Mouse (Mus musculus) mouse embryonic stem cell (cell line): ENCODE data around the gene Pigh.

Experiments
- in situ Hi-C, 2 experiments: fragments of 300-500 bp; cut with MboI; formaldehyde crosslinking; loops; 1 replicate in 1 of 2; 3 replicates in 1 of 2; pipeline ENCODE4 v1.14.3; 2019 to 2020; ENCODE audit warnings: low sequenced_read_pairs in 2 of 2, low pct_unique_long_range_greater_than_20kb in 1 of 2, mixed read lengths in 1 of 2; ENCODE audit not compliant: unreplicated experiment in 1 of 2

Pigh gene

DNA sequence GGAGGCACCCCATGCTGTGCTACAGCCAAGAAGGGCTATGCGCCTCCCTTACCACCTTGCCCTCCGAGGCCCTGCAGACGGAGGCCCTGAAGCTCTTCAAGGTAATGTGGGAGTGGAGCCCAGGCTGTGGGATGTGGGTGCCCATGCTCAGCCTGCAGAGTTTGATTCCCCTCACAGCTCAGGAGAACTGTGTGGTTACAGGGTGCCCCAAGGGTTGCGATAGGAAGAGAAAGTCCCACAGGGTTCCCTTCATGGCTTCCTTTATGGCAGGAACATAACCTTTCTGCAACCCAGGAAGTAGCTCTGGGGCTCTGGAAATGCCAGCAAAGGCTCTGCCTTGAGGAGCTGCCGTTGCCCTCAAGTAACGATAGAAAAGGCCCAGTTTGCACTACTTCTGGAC, 19.5 kb downstream of the Pigh start:
- in situ Hi-C loops, result no loop called here

DNA sequence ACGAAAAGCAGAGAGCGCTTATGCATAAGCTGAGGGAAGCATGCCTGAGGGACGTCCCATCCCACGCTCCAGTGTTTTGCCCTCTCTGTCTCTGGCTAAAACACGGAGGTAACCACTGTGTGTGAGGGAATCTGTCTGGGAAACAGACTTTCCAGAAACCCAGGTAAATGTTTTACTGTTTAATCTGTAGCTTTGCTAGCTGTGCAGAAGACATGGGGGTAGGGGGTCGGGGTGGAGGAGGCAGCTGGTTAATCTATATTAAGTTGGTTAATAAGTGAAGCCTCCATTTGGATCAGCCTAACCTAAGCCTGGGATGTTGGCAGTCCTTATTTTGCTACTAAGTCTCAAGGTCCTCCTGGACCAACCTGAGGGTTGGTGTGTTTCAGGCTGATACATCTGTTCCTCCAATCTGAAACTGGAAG, 20.3 kb downstream of the Pigh start:
- in situ Hi-C loops, result no loop called here

DNA sequence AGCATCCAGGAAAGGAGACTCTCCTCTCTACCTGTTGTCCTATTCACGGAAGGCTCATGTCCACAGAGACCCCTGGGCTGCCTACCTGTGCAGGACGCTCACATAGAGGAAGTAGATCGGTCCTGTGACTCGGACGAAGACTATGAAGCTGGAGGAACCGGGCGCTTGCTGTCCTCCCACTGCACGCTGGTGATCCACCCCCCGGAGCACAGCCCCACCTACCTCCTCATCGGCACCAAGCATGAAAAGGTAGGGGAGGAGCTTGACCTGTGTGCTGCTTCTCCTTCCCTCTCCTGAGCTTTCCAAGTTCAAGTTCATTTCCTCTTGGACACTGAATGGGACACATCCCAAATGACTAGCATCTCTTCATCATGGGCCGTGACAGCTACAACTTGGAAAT, 21.1 kb downstream of the Pigh start:
- in situ Hi-C loops, result no loop called here

DNA sequence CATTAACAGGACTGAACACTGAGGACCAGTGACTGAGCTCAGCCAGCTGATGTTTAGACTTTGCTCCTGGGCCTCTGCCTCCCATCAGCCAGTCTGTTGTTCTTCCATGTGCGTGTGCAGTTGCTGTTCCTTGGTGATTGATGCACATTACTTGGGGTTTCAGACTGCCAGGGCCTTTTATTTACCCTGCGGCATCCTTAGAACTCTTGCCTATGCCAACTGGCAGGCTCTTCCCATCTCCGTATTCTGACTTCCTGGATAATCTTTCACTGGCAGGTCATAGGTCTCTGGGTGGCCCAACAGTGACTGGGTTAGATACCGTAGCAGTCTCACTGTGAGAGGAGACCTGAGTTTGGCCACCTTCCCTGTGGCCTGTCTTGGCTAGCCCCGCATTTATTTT, 21.9 kb downstream of the Pigh start:
- in situ Hi-C loops, result no loop called here

DNA sequence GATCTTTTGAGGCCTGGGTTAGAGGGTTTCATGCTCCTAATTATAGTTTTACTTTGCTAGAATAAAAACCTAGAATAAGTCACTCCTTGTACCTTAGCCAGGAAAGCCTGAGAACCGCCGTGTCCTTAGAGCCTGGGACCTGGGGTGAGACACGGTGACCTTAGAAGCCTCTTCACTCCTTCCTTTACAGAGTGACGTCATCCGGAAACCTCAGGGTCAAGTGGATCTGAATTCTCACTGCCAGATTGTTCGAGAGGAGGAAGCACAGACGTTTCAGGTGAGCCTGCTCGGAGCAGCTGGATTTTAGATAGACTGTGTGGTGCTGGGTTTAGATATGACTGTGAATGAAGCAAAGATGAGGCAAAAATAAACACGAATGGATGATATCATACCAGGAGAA, 23.0 kb downstream of the Pigh start:
- in situ Hi-C loops, result no loop called here

DNA sequence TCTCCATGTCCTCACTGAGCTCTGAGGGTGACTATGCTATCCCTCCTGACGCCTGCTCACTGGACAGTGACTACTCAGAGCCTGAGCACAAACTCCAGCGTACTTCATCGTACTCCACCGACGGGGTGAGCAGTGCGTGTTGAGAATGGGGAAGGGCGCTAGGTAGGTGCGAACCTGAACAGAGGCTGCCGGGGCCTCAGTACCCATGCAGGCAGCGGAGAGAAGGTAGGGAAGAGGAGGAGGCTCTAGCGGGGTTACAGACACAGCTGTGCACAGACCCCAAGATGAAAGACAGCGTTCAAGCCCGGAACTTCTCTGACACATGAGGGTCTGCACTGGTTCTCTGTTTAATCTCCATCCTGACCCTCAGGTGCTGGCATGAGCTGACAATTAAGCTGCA, 25.0 kb downstream of the Pigh start:
- in situ Hi-C loops, result no loop called here

DNA sequence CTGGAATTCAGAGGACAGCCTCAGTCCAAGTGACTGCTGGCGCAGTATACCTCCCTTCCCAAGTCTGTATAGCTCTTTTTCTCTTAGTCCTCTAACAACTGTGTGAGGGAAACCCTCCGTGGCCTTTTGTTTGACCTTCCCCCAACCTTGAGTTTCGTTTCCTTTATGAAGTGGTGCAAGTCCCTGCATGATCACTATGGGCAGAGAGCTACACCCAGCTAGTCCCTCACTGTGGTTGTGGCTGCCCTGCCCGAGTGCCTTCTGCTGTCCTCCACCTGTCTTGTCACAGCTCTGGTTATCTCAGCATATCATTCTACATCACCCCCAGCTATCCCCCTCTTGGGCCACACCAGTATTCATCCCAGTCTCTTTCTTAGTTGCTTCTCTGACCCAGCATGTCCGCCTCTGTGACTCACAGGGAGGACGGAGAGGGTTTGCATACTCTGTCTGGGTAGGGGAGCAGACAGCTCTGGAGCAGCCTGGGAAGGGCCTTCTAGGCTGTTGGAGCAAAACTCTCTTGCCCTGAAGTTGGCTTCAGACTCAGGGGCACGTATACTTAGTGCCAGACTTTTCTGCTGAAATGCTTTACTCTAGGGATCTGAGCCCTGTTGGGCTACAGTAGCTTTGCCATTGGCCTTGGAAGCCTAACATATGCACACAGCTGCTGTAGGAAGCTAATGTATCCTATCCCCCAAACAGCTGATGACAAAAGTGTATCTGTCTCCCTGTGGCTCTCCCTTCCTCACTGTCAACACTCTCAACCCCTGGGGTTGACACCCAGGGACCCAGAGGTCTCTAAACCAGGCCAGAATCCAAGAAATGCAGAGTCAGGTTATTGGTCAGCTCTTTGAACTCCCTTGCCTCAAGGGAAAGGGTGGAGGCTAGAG, 28.4 kb downstream of the Pigh start:
- in situ Hi-C loops, result no loop called here

DNA sequence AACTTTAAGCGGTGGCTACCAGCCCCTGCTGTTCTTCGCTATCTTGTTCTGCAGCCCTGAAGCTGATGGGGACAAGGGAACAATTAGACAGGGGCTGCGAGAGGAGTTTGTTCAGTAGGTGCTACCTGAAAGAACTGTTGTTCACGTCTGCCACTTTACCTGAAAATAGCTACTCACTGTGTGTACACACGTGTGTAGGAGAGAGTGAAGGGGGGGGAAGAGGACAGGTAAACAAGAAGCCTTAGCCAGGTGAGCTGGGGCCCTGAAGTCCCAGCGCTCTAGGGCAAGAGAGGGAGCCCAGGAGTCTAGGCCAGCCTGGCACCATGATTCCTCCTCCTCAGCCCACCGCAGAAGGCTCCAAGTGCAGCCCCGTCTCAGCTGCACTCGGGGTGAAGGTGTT, 29.3 kb downstream of the Pigh start:
- in situ Hi-C loops, result no loop called here

DNA sequence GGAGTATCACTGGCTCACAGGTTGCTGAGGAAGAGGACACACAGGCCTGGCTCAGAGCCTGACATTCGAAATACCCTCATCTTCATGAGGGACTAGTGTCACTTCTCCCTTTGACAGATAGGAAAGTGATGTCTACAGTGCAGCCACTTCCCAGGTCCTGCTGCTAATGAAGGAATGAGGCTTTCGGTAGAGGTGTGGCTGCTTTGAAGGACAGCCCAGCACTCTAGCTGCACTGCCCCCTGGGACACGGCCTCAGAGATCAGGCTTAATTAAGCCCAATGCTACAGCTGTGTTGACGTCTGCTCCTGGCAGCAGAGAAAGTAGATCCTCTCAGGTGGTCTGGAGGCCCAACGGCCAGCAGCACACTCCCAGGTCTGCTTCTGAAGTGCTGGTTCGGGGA, 29.9 kb downstream of the Pigh start:
- in situ Hi-C loops, result no loop called here

DNA sequence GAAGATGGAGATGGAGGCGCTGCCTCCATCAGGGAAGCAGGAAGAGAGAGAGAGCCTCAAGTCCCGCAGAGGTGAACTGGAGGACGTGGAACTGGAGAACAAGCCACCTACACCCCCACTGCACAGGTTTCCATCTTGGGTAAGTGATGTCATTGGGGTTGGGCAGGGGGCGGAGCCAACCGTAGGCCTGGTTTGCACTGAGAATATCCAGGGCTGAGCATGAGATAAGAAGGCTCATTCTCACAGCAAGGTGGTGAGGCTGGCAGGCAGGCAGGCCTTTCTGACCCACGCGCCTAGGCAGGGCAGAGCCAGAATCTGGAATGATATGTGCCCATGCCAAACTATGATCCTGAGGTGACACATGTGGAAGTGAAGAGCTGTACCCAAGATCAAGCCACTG, 34.2 kb downstream of the Pigh start:
- in situ Hi-C loops, result no loop called here

DNA sequence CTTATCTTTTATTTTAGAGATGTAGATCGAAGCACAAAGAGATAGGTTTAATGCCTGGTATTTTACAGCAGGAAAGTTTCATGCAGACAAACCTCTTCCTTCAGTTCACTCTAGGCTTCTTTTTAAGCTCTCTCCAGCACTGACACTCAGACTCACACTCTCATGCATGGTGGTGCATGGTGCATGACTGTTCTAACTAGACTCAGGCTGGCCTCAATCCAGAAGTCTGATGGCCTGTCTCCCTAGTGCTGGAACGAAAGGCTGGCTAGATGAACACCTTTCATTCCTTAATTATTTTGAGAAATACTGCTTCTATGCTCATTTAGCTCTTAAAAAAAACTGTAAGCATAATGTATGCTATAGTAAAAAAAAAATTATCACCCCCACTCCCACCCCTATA, 37.4 kb downstream of the Pigh start:
- in situ Hi-C loops, result no loop called here

DNA sequence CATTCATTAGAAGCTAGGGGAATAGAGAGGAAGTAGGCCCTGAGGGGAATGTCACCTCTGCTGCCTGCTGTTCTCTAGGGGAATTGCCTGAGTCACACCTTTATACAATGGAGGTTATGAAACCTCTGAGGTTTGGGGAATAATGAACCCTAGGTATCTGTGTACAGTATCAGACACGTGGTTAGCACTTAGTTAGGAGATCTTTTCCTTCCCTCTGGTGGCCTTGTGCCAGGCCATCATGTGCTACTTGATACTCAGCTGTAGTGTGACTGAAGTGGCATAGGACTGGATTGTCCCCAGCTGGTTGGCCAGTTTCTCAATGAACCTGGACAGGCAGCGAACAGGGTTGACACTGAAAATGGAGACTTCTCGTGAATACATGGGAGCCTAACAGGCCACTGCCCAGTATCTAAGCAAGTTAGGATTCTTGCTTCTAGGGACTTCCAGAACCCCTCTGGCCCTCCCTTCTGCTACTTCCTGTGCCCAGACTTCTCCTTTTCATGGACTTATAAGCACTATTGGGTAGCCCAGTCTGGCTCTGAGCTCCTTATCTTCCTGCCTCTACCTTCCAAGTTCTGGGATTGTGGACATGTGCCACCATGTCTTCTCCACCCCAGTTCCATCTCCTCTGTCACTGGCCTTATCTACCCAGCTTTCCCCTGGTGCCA, 38.8 kb downstream of the Pigh start:
- in situ Hi-C loops, result no loop called here

DNA sequence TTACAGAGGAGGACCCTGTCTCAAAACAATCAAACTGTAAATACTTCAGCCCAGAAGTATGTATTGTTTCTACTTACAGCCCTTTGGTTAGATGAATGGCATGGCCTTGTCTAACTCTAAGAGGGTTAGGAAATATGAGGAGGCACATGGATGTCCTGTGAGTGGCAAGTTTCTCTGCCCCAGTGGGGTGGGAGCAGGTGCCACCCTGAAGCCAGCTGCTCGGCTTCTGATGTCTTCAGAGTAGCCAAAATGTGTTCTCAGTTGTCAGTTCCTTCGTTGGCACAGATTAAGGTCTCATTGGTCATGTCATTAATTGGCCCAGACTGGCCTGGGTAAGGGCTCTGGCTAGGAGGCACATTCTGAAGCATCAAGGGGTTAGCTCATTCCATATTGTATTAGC, 39.6 kb downstream of the Pigh start:
- in situ Hi-C loops, result no loop called here

DNA sequence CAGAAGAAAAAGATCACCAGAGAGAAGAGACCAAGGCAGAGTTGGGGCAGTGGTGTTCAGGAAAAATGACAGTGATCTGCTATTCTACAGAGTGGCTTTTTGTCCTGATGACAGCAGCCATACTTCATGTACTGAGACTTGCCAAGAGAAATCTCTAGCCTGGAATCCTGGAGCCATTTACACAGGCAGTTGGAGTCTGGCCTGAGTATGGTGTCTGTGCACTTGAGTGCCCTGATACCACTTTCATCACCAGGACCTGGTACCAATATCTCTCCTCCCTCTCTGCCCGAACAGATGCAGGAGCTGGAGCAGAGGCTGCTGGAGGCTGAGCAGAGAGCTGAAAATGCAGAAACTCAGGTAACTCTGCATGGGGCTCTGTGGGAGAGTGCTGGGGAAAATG, 40.6 kb downstream of the Pigh start:
- in situ Hi-C loops, result no loop called here

DNA sequence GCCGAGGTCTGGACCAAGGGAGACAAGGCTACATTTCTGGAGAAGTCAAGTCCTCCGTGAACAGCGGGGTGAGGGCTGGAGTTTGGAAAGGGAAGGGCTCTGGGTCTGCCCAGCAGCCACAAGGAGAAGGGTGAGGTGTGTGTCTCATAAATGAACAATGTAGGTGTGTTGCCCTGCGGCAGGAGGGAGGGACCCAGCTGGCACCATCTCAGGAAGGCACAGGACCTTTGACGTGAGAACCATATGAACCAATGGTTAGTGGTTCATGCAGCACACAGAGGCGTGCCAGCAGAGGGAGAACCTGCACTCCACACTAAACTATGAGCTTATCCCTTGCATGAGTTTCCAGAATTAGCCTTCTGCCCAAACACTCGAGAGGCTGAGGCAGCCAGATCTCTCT, 42.2 kb downstream of the Pigh start:
- in situ Hi-C loops, result no loop called here

DNA sequence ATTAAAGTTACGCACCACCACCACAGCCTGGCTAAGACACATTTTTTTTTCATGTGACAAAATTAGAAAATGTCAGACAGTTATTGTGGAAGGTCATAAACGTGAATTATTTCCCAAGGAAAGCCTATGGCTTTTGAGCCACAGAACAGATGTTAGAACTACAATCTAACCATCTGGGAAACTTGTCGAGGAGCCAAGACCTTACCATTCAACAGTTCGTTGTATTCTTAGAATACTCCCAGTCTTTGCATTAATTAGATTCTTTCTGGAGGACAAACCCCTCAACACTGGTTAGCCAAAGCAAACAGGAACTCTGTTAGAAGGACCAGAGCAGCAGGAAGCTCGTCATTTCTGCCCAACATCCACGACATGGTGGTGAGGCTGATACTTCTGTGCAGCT, 43.3 kb downstream of the Pigh start:
- in situ Hi-C loops, result no loop called here

DNA sequence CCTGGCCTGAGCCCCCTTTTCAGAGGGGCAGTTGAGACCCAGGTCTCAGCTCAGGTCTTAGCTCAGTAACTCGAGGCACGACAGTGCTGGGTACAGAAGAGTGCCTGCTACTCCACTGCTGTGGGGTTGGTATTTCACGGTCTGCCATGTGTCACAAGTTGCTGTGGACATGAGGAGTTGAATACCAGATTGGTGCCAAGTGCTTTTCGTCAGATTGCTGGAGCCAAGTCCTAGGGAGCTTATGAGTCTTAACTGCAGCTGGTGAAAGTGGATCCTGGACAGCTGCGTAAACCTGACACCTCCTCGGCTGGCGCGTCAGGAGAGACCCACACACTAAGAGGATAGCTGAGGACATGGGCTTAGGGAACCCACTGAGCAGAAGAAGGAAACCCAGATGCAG, 44.8 kb downstream of the Pigh start:
- in situ Hi-C loops, result no loop called here

DNA sequence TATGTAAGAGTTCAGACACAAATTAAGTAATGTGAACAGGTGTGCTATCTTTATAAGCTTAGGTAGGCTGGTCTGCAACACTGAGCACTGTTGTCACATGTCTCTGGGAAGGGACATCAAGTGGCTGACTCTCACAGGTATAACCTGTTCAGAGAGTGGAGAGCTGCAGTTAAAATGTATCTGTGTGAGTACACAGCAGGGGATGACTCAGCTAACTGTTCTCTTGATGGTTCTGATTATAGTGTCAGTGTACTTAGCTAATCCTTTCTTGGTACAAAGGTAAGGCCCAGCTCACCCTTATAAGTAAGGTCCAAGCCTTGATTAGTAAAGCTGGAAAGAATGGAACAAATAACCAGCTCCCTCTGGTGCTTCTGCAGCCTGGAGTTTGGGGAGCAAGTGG, 48.0 kb downstream of the Pigh start:
- in situ Hi-C loops, result no loop called here

DNA sequence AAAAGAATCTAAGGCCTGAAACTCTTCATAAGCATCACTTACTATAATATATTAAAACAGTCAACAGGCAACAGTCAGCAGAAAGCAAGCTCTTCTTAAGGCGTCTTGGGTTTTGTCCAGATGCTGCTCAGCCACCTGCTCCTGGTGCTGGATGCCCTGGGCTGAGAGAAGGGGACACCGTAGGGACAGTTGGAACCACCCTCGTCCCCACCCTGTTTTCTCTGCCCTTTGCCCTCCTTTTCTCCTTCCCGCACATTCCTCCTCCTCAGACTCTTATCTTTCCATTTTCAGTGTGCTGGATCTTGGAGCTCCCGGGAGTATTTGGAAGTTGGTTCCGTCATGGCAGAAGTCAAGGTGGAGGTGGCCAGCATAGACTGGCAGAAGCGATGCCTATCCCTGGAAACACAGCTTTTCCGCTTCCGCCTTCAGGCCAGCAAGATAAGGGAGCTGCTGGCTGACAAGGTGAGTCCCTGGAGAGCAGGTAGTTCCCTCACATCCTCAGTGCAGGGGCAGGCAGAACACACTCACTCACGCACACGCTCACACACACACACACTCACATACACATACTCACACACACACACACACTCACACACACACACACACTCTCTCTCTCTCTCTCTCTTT, 49.1 kb downstream of the Pigh start:
- in situ Hi-C loops, result no loop called here

DNA sequence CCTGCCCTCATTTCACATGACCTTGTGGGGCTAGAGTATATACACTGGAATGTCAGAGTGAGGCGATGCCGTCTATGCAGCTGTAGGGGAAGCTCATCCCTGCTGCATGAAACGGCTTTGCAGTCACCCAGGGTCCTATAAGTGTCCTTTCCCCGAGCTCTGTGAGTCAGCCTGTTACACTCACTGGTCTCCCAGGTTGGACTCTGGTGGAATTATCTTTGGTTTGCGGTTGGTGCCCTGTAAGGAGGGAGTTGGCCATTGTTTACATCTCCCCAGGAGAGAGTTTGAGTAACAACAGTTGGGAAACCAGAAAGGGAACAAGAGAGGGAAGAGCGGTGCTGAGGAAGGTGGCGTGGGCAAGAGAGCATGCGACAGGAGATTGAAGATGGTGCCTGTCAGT, 49.7 kb downstream of the Pigh start:
- in situ Hi-C loops, result no loop called here
